Comparison of ENCODE assay signal across 11 mouse cellular contexts in the genomic region with DNA sequence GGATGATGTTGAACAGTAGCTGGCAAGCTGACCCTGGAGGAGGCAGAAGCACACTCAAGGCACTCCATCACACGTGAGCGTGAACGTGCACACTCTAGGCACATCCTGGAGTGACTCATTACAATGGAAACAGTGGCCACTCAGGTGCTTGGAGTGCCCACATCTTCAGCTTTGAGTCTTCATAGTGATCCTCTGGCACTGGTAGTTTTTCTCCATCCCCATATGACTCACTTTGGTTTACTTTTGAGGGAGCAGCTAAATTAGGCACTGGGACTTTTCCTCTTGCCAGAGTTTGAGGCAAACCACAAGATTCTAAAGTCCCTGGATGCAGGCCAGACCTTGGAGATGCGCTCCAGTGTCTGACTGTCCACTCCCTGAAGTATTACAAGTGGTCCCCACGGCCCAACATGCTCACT. TPM values are rescaled to one million over a fixed set of nuclear protein-coding genes. Genes with fewer than 3 reads are reported as not detected.
DNase-seq lines count a peak whose midpoint lies in the region; ATAC-seq lines count a peak whose summit lies in the region.
"Had no signal": no experiment of that assay in that cellular context is flagged by ENCODE, and none has a peak within 500 bp of the region (broad histone marks: within the 10 kb centered on the region; RNA-seq: fewer than 3 reads in every experiment).

No protein-coding gene starts in this region.

- H3K4me3 ChIP-seq in megakaryocyte, embryonic 14.5 days (replicated peaks) = peak overlapping the region; percentile 71
- no peak overlapping the region for H3K4me3 ChIP-seq in limb, embryonic 10.5 days
- H3K4me3 ChIP-seq in hindbrain, embryonic 16.5 days (ENCODE audit: low read length) = no peak overlapping the region
- no peak overlapping the region for H3K4me3 ChIP-seq in midbrain, embryonic 13.5 days (replicated peaks)
- H3K4me3 ChIP-seq: heart, embryonic 13.5 days; layer of hippocampus, adult 2 months had no signal

- WGBS in limb, embryonic 10.5 days = 91% methylated on average over 5 of the region's 5 CpGs
- 89% methylated on average over 5 of the region's 5 CpGs for WGBS in hindbrain, embryonic 16.5 days
- 94% methylated on average over 5 of the region's 5 CpGs for WGBS in midbrain, embryonic 13.5 days

- H3K4me2 ChIP-seq in hindbrain, embryonic 16.5 days (ENCODE audit: low read length) = no peak overlapping the region
- H3K4me2 ChIP-seq in midbrain, embryonic 13.5 days (replicated peaks) = no peak overlapping the region
- H3K4me2 ChIP-seq: heart, embryonic 13.5 days had no signal

- H3K27me3 ChIP-seq in megakaryocyte, embryonic 14.5 days (replicated peaks) = peaks cover 17% of the 10 kb centered on the region
- H3K27me3 ChIP-seq in limb, embryonic 10.5 days (ENCODE audit: low read depth, poor library complexity, severe bottlenecking) = no peaks in the 10 kb centered on the region
- H3K27me3 ChIP-seq in hindbrain, embryonic 16.5 days (replicated peaks; ENCODE audit: control insufficient read depth, insufficient read depth, low read length) = no peaks in the 10 kb centered on the region
- no peaks in the 10 kb centered on the region for H3K27me3 ChIP-seq in midbrain, embryonic 13.5 days
- H3K27me3 ChIP-seq: heart, embryonic 13.5 days had no signal

- no peaks in the 10 kb centered on the region for H3K36me3 ChIP-seq in megakaryocyte, embryonic 14.5 days (replicated peaks; ENCODE audit: low read length)
- H3K36me3 ChIP-seq in limb, embryonic 10.5 days = no peaks in the 10 kb centered on the region
- no peaks in the 10 kb centered on the region for H3K36me3 ChIP-seq in hindbrain, embryonic 16.5 days (ENCODE audit: control insufficient read depth, insufficient read depth, low read length)
- no peaks in the 10 kb centered on the region for H3K36me3 ChIP-seq in midbrain, embryonic 13.5 days
- H3K36me3 ChIP-seq: heart, embryonic 13.5 days had no signal

- H3K9ac ChIP-seq in hindbrain, embryonic 16.5 days (ENCODE audit: low read depth, low read length) = no peak overlapping the region
- no peak overlapping the region for H3K9ac ChIP-seq in midbrain, embryonic 13.5 days (replicated peaks)
- H3K9ac ChIP-seq: heart, embryonic 13.5 days had no signal

- 0 out of 2 replicates have a peak overlapping the region, but pooled peaks have one; percentile 7 for H3K27ac ChIP-seq in limb, embryonic 10.5 days
- no peak overlapping the region for H3K27ac ChIP-seq in hindbrain, embryonic 16.5 days (ENCODE audit: low read depth, low read length)
- no peak overlapping the region for H3K27ac ChIP-seq in midbrain, embryonic 13.5 days
- H3K27ac ChIP-seq: heart, embryonic 13.5 days; layer of hippocampus, adult 2 months had no signal

- H3K9me3 ChIP-seq in megakaryocyte, embryonic 14.5 days = peaks cover 7% of the 10 kb centered on the region
- H3K9me3 ChIP-seq in limb, embryonic 10.5 days (replicated peaks) = no peaks in the 10 kb centered on the region
- no peaks in the 10 kb centered on the region for H3K9me3 ChIP-seq in hindbrain, embryonic 16.5 days (ENCODE audit: control insufficient read depth, low read length)
- H3K9me3 ChIP-seq in midbrain, embryonic 13.5 days = no peaks in the 10 kb centered on the region
- H3K9me3 ChIP-seq: heart, embryonic 13.5 days had no signal

- ATAC-seq in megakaryocyte, adult 5-6 weeks (ENCODE audit: poor library complexity, severe bottlenecking) = no peak
- no peak for ATAC-seq in hindbrain, embryonic 16.5 days
- no peak for ATAC-seq in monocyte, adult 5-6 weeks (replicated peaks; ENCODE audit: insufficient number of reproducible peaks, low FRiP score, low TSS enrichment, poor library complexity, severe bottlenecking)
- no peak for ATAC-seq in midbrain, embryonic 13.5 days

- peaks cover 57% of the 10 kb centered on the region for H3K4me1 ChIP-seq in megakaryocyte, embryonic 14.5 days
- H3K4me1 ChIP-seq in limb, embryonic 10.5 days = peaks cover 42% of the 10 kb centered on the region
- H3K4me1 ChIP-seq in hindbrain, embryonic 16.5 days (ENCODE audit: control insufficient read depth, insufficient read depth, low read depth, low read length) = no peaks in the 10 kb centered on the region
- H3K4me1 ChIP-seq in midbrain, embryonic 13.5 days (replicated peaks) = no peaks in the 10 kb centered on the region

- DNase-seq in brain, adult 2 months (ENCODE audit: low read depth, low spot score) = peak; percentile 50
- DNase-seq in limb, embryonic 10.5 days (ENCODE audit: low spot score) = no peak
- DNase-seq in testis, postnatal 10 days (ENCODE audit: low spot score) = peak; percentile 73
- DNase-seq: cerebellum, postnatal 10 days had no signal

RNA-seq across cellular contexts. Expression of gene Slc44a3, which starts 52.5 kb away (rescaled TPM):
- polyA plus RNA-seq in megakaryocyte, embryonic 14.5 days (2012; ENCODE audit: insufficient read depth, low replicate concordance) = not detected in 2 replicates
- not detected in 2 replicates for total RNA-seq in megakaryocyte, adult 5-6 weeks (2015)
- total RNA-seq in megakaryocyte, adult 5-6 weeks (2017) = not detected in 2 replicates
- 0.23 and 0.53 TPM in 2 replicates for polyA plus RNA-seq in limb, embryonic 10.5 days (2016; fragmentation: Nextera tagmentation; extraction: Ambion mirVana)
- polyA plus RNA-seq in hindbrain, embryonic 16.5 days (2015; fragmentation: Nextera tagmentation; extraction: Ambion mirVana) = 0.51 and 0.59 TPM in 2 replicates
- total RNA-seq in monocyte, adult 5-6 weeks (2017) = not detected in 3 replicates
- 0.82 and 0.86 TPM in 2 replicates for polyA plus RNA-seq in midbrain, embryonic 13.5 days (2015; fragmentation: Nextera tagmentation; extraction: Ambion mirVana)
- total RNA-seq: layer of hippocampus, adult 2 months had no signal
